Mouse (Mus musculus): ENCODE measurements around the gene Patj. TPM values are rescaled to one million over a fixed set of nuclear protein-coding genes. Genes with fewer than 3 reads are reported as not detected.
"Not testable (repeated sequence)": the region's sequence is repeated elsewhere in the genome, so short reads cannot be mapped to it uniquely, and the experiment has no call there.

The Patj gene
- total RNA-seq (2015) (0.60 and 3.0 TPM in 2 replicates), total RNA-seq (2017) (3.0 and 4.0 TPM in 2 replicates)

DNA sequence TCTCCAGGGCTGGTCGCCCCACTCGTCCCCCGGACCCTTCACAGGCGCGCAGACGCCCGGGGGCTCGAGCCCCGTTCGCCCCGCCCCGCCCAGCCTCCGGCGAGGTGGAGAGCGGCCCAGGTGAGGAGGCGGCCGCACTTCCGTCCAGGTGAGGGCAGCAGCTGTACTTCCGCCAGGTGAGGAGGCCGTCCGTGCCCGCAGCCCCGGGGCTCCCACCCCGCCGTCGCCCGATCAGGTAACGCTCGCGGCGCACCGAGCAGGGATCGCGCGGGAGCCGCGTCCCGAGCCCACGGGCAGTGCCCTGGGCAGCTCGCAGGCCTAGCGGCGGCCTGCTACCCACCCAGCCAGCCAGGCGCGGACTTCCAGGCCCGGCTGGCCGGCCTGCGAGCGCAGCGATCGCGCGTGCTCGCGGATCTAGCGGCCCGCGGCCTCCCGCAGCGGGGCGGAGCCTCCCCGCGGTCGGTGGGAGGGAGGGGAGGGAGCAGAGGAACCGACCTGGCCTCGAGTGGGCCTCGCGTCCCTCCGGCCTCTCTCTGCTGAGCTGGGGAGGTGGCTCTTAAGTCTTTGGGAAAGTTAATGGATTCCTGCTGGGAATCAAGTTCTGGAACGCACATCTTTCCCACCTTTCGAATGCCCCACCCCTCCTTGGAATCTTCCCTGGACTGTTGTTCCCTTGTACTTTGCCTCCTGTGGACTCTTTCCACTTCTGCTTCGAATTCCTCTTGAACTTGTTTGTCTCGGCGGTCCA is at the start of gene Patj:
Patj (plus strand) TSS at position 96 of the 748 bp plus-strand sequence.
- ATAC-seq (ENCODE audit: poor library complexity, severe bottlenecking) = peak; percentile 85

DNA sequence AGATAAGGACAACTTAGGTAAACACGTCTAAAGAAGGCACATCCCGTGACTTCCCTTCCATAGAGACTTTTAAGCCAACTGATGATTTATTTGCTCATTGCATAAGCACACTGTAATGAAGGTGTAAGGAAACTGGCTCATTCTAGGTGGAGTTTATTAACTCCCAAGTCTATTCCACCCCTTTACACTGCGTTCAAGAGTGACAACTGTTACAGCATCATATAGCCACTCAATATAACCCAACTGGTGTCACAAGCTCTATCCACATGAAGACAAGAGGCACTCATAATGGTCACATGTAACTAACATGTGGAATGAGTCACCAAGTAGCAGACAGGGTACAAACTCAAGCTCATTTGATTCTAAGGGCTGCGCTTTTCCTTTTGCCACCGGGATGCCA is 47.0 kb upstream of the Patj start:
- no peak for ATAC-seq (ENCODE audit: poor library complexity, severe bottlenecking)

DNA sequence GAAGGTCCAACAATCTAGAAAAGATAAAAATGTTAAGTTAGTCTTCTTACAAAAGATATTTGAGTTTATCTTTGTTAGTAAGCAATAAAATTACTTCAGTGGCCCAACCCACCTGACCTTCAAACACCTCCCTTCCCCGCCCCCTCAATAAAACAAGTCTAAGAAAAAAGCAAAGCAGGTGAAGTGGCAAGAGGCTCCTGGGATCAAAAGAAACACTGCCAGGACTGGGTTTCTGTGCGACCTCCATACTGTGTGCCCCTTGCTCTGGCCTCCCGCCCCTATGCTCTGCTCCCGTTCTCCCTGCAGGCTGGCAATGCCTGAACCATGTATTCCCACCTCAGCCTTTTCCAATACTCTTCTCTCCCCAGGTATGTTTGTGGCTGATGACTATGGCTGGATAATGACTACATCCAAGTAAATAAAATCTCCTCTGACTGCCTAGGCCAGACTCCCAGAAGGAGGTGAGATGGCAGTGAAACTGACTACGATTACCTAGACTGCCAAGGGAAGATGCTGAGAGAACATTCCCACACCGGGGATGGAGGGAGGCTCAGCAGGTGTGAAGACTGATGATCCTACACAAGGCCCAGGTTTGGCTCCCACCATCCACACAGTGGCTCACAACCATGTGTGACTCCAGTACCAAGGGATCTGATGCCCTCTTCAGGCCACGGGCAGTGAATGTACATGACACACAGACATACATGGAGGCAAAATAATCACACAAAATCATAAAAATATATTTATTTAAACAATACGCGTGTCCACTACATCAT is 37.4 kb upstream of the Patj start:
- ATAC-seq (ENCODE audit: poor library complexity, severe bottlenecking) = no peak

DNA sequence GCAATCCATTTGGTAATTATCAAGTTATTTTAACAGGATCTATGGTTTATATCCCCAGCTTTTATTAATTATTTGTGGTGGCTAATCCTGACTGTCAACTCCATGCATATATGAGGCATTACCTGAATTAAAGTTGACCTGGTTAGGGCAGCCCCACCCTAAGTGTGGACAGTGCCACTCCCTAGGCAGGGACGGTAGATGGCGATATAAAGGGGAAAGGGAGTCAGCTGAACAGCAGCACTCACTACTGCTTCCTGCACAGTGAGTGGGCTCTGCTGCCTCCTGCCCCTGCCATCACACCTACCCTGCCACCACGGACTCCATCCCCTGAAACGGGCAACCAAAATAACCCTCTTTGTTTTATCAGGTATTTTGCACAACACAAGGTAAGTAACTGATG is 20.2 kb upstream of the Patj start:
- ATAC-seq (ENCODE audit: poor library complexity, severe bottlenecking) = peak; percentile 66

DNA sequence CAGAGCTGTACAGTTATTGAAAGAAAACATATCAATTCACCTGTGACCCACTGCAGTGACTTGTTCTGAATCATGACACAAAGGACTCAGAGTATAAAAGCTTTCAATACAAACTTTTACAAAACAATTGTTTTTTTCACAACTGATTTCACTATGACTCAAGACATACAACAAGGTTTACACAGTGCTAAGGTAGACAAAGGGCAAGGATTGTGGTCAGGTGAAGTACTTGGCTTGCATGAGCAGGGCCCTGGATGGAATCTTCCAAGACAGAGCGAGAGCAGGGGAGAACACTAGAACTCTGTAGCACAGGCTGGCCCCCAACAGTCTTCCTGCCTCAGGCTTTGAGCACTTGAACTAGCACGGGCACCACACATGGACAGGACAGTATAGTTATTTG is 18.6 kb upstream of the Patj start:
- no peak for ATAC-seq (ENCODE audit: poor library complexity, severe bottlenecking)

DNA sequence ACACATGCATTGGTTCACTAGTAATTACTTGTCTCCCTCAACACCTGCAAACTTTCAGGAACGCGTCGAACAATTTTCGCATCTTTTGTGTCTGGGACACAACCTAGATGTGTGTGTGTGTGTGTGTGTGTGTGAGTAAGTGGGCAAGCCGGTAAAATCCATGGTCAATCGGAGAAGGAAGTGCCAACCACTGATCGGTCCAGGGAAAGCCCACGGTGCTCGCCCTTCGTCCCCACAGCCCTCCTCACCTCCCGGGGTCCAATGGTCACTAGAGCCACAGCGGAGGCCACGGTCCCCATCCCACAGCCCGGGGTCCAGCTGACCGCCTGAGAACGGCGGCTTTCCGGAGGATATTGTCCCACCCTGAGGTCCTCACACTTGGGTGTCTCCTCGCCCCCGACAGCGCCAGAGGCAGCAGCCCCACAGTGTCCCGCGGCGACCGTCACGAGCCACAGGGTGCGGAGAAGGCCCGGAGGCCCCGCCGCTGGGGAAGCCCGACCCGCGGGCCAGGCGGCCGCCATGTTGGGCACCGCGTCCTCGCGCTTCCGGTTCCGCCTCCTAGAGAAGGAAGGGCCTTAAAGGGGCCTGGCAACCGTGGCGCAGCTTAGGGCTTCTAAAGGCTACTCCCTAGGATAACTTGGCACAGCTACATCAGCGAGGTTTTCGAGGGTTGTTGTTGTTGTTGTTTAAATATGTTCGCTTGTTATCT is 12.7 kb upstream of the Patj start, which contains the start of gene Tm2d1:
Tm2d1 (minus strand) TSS at position 591 of the 709 bp plus-strand sequence.
- ATAC-seq (ENCODE audit: poor library complexity, severe bottlenecking) = peak; percentile 99

DNA sequence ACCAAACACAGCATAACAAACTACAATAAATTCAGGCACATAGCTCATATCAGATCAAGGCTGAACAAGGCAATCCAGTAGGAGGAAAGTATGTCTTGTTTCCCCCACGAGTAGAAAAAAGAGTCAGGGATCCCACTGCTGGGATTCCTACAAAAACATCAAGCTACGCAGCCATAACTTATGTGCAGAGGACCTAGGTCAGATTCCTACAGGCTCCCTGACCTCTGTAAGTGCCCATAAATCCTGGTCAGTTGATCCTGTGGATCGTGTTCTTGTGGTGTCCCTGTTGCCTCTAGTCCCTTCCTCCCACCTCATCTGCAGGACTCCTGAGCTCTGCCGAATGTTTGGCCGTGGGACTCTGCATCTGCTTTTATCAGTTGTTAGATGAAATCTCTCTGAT is 10.5 kb upstream of the Patj start:
- no peak for ATAC-seq (ENCODE audit: poor library complexity, severe bottlenecking)

DNA sequence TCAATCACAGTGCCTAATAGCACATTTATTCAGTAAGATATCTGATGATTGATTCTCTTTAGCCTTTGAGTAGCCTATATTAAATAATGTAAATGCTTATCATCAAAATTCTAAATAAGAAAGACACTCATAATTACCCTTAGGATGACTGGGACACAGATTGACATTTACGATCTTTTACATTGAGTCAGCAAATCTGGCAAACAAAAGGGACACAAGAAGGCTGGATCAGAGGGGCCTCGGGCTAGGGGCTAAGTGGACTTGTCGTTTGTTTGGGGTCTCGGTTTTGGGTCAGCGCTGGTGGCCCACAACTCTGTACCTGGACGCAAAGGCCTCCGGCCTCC is 267 bp upstream of the Patj start:
- ATAC-seq (ENCODE audit: poor library complexity, severe bottlenecking) = no peak

DNA sequence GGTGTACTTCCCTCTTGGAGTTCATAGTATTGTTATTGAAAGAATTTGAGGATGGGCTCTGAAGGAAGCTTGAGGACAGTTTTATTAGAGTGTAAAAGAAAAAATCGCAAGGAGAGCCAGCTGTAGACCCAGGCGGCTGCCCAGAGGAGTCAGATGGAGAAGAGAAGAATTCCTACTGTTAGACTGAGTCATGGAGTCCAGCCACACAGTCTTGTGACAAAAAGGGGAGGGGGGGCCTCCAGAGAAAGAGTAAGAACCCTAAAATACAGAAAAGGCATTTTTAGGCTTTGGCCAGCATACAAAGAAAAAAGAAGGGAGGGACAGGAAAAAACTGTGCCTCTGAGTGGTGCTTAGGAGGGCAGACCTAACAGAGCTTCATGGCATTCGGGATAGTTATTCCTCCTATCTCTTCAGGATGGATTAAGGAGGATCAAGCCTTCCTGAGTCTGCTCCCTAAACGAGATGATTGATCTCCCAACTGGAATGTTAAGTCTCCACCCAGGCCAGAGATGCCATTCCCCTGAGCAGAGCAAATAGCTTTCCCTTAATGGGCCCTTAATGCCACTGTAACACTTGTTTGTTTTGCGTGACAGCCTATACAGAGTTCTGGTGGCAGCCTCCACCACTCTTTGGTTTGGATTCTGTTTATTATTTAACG is 5.5 kb downstream of the Patj start:
- ATAC-seq (ENCODE audit: poor library complexity, severe bottlenecking) = no peak

DNA sequence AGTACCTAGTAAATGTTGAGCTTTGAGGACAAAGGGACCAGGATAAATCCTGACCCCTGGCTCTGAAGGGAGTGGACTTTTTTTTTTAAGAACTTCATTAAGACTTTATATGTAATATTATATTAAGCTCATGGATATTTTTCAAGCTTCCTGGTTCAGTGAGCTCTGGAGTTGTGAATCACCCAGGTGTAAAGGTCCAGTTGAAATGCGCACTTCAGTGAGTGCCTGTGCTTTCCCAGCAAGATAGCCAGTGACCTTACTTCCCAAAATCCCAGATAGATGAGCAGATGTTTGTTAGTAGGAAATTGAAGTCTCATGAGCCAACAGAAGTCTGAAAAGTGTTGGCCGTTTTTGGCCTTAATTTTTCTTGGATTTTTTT is 6.0 kb downstream of the Patj start:
- no peak for ATAC-seq (ENCODE audit: poor library complexity, severe bottlenecking)

DNA sequence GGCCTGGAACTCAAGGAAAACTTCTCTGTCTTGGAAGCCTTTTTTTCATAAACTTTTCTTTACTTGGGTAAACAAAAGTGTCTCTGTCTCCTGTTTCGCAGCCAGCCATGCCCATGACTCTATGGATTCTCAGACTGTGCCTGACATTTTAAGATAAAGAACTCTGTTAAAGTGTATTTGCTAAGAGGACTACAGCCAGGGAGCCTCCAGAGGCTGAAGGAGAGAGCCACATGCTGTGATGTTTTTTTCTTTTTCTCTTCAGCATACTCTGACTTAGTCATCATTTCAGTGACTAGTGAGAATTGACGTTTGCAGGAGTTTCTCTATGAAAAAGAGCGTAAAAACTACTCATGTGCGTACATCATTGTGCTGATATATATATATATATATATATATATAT is 7.9 kb downstream of the Patj start:
- ATAC-seq (ENCODE audit: poor library complexity, severe bottlenecking) = no peak

DNA sequence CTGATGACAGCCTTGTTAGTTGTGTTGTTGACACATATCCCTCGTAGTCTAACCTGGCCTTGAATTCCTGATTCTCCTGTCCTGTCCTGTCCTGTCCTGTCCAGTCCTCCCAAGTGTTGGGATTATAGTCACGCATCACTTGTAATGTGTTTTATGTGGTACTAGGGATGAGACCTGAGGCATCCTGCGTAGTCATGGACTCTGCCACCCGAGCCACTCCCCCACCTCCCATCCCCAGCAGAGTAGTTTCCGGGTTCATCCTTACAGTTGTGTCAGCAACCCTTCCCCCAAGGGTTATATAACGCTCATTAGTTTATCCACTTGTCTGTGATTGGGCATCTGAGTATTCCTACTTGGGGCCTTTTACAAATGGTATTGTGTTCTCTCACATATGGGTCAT is 8.8 kb downstream of the Patj start:
- ATAC-seq (ENCODE audit: poor library complexity, severe bottlenecking) = no peak

DNA sequence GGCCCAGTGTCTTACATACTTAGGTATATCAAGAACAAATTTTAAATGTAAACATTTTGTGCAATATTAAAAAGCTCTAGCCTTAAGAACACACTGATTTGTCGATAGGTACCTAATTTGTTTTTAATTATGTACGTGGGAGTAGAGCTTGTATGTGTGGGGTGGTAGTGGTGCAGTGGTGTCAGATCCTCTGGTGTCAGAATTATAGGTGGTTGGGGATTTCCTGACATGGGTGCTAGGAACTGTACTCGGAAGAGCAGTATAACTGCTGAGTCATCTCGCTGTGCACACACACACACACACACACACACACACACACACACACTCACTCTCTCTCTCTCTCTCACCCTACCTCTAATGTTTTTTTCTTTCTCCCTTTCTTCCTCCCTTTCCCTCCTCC is 12.9 kb downstream of the Patj start:
- ATAC-seq (ENCODE audit: poor library complexity, severe bottlenecking) = no peak

DNA sequence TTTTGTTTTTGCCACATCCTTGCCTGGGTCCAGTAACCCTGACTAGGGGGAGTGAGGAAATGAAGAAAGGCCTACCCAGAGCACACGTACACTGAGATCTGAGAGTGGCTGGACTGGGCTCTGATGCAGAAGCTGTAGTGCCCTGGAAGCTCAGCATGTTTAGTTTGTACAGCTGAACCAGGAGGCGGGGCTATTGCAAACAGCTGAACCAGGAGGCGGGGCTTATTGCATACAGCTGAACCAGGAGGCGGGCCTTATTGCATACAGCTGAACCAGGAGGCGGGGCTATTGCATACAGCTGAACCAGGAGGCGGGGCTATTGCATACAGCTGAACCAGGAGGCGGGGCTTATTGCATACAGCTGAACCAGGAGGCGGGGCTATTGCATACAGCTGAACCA is 19.6 kb downstream of the Patj start:
- ATAC-seq (ENCODE audit: poor library complexity, severe bottlenecking) = not testable (repeated sequence)

DNA sequence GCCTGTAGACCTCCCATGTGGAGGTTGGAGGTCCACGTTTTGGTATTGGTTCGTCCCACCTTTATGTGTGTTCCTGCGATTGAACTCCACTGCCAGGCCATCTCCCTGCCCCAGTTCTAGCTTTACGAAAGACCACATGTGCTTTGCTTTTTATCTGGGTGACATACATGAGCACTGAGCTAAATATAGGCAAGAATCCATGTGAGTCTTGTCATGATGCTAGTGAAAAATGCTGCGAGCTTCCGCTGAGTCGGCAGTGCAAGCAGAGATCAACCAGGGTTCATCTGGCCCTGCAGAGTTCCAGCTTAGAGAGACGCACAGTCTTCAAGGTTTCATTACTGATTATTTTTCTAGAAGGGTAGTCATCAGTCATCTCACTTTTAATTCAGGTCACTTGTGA is 32.8 kb downstream of the Patj start:
- ATAC-seq (ENCODE audit: poor library complexity, severe bottlenecking) = no peak

DNA sequence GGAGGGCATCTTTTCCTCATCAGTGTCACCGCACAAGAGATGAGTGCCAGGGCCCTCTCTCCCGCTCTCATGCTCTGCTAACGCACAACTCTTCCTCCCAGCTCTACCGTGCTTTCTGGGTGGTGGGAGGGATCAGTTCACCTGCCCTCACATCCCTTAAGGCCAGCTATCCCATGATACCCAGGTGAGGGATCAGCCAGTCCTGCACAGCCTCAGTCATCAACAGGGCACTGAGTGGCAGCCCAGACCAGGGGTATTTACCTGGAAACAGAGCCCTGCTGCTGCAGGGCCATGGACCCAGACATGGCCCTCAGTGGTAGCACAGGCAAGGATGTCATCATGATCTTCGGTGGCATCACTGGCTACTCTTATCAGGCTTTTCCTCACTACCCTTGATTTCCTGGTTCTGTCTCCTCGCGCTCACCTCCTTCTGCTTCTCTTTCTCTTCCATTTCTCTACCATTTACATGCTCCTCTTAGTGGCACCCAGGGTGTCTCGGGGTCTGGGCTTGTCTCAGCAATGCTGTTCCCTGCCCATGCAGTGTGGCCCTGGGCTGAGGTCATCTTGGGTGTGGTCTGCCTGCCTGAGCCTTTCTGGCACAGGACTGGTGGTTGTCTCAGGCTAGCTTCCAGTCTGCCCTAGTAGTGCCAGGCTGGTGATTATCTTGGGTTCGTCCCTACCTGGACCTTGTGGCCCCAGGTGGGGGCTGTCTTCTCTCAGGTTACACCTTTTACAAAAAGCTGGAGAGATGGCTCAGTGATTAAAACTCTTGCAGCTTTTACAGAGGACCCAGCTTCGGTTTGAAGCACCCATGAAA is 40.3 kb downstream of the Patj start:
- peak; percentile 38 for ATAC-seq (ENCODE audit: poor library complexity, severe bottlenecking)

DNA sequence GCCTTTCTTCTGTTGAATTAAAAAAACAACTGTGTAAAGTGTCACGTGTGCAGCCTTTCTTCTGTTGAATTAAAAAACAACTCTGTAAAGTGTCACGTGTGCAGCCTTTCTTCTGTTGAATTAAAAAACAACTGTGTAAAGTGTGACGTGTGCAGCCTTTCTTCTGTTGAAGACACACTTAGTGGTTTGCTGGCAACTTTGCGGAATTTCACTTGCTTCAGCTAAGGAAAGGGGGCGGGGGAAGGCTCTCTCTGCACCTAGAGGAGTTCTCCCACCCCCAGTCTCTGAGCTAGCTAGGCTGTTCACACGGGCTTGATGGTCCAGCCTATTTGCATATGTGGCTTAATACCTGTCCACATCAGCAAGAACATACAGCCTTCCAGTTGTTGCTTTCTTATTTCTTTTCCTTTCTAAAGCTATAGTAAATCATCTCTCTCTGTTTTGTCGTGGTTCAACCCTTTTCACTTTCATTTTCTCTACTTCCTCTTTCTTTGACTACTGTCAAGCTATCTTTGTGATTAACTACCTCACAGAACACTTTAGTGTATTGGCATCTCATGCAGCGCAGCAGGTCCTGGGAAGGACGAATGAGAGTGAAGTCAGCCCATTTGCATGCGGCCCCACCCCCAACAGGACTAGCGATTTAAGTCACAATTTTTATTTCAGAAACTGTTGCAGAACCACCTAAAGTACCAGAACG is 41.2 kb downstream of the Patj start:
- peak; percentile 88 for ATAC-seq (ENCODE audit: poor library complexity, severe bottlenecking)

DNA sequence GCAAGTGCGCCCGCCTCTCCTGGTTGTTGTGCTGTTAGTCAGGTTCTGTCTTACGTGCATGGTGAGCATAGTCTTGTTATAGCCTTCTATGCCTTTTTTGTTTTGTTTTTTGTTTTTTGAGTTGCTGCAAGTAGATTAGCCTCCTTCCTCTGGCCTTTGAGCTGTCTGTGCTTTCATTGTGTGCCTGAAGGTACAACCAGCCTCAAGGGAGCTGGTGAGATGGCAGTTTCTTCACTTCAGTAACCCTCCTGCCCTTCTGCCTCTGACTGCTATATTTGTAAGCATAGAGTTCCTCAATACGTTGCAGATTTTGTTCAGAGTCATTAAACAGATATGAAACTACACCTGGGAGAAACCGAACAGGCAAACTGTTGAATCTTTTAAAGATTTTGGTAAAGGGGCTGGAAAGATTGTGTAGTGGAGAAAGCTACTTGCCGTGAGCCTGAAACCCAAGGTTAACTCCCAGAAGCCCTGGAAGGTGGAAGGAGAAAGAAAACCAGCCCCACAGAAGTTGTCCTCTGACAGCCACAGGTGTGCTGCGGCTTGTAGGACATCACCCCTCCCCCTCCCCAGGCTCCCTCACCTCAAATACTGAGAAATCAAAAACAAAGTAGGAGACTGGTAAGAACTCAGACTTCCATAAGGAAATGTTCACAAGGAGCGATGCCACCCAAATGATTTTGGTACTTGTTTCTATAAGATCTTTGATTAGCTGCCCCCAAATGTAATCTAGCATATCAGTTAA is 43.8 kb downstream of the Patj start:
- no peak for ATAC-seq (ENCODE audit: poor library complexity, severe bottlenecking)

DNA sequence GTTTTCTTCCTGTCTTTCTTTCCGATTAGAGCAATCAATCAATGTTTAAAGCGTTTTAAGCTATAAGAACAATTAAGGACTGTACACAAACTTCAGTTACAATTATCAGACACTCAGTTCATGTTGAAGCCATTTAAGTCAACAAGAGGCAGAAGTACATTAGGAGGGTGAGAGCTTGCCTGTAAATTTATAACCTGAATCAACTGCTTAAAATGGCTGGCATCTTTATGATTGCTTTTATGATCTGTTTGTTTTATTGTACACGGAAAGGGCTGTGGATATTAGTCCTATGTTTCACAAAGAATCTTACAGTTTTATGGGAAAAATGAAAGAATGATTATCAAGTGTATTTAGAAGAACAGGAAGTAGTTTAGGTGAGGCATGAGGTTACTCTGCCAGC is 45.7 kb downstream of the Patj start:
- ATAC-seq (ENCODE audit: poor library complexity, severe bottlenecking) = no peak
